Mouse (Mus musculus) layer of hippocampus, postnatal 36 days (tissue): ENCODE results near the gene Myh9. TPM values are rescaled to one million over a fixed set of nuclear protein-coding genes. Genes with fewer than 3 reads are reported as not detected.
A peak's percentile ranks its signal among the peaks of the same experiment; 100 is the strongest.

Experiments used
- DNase-seq, 2 experiments: peaks; one replicate each; pipeline ENCODE4 v3.0.0; 2022
- total RNA-seq, 2 experiments: library from RNA; stranded (reverse); gene quantifications; 2 replicates each; pipeline ENCODE4 v1.2.3; 2021

The Myh9 gene
- total RNA-seq, 2 experiments from 2014 or later, result 92.4 to 103 TPM

DNA sequence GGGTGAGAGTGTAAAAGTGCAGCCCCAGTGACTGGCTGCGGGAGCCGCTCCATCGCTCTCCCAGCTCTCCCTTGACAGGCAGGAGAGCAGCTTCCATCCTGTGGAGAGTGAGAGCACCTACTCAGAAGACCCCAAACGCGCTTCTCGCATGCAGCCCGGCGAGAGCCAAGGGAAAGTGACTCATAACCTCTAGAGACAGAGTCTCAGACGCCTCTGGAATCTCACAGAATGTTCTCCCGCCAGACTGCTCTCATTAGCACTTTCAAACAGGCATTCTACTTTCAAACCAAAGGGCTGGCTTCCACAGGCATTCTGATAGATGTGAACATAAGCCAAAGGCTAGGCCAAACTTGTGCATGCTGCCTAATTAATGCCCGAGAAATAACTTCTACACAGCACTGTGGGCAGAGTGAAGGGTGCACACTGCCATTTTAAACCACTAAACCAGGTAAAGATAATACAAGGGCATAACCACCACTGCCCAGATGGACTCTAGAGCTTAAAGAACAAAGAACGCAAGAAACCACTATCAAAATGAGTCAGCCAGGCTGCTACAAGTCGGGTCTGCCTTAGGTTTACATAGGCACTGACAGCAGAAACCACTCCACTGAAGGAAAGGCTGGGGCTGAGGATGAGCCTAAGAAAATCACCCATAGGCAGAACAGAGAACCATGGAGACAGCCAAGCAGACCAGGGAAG, 35.3 kb downstream of the Myh9 start:
- DNase-seq, result no peak

DNA sequence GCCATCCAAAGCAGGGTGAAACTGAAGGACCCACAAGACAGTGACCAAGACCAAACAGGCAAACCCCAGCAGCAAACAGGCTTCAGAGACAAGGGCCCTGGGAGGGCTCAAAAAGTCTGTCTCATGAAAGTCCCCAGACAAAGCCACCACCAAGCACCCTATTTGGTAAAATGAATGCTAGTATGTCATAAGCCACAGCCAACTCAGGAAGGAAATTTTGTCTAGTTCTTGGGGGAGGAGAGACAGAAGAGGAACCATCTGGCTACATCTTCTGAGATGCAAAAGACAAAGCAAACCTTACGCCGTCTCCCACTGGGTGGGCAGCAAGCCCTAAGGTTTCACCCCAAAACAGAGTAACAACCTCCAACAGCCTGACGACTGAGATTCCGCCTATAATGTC, 36.3 kb downstream of the Myh9 start:
- DNase-seq, result no peak

DNA sequence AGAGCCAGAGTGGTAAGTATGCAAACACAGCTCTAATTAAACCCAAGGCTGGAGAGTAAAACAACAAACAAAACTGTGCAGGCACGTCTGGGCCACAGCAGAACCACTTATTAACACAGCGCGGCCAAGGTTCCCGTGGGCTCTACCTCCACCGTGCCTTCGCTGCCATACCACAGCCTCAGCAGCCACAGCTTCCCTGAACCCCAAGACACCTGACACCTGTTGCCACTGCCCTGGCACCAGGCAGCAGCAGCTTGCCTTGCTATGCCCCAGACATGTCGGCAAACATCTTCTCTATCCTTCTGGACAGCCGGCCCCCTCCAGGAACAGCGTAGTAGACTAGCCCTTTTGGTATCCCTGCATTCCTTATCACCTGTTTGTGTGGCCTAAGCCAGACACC, 37.0 kb downstream of the Myh9 start:
- no peak for DNase-seq

DNA sequence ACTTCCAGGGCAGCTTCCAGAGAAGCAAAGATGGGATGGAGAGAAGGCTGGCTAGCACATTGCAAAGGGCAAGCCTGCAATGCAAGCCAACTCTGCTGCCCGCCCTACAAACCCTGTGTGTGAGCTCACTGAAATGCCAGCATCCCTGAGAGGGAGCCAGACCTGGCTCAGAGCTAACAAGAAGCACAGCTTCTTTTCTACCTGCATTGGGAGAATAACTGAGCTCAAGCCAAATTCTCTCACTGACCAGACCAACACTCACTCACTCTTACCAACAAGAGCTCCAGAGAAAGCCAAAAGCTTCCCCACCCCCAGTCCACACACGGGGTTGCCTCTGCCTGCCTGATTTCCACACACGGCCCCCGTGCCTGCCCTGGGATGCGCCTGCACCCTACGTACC, 37.5 kb downstream of the Myh9 start:
- DNase-seq, result no peak

DNA sequence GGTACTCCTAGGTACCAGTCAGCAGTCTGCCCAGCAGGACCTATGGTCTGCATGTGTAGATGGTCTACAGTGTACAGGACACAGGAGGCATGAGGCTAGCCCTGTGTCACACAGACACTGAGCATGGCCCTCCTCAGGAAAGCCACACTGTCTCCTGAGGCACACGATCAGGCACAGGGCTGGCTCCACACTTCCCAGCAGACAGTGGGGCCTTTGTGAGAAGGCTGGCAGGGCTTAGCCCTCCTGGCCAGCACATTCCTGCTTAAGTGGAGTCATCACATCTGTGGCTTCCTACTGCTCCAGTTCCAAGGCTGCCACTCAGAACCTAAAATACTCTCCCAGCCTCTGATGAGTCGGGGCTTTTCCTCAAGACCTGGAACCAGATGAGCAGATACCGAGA, 38.2 kb downstream of the Myh9 start:
- no peak for DNase-seq

DNA sequence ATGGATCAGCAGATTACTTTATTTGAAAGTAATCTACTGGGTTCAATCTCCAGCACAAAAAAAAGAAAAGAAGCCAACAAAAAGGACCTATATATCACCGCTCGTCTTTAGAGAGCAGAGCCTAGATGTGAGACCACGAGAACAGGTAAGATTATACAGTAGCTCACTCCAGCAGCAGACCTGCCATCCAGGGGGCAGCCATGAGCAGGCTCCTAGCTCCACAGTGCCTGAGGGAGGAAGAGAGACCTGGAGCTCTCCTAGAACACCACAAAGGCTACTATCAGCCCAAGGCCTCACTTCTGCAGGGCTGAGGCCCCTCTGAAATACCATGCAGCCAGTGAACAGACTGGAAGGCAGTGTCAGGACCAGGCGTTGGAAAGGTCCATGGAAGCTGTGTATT, 39.0 kb downstream of the Myh9 start:
- DNase-seq, result no peak

DNA sequence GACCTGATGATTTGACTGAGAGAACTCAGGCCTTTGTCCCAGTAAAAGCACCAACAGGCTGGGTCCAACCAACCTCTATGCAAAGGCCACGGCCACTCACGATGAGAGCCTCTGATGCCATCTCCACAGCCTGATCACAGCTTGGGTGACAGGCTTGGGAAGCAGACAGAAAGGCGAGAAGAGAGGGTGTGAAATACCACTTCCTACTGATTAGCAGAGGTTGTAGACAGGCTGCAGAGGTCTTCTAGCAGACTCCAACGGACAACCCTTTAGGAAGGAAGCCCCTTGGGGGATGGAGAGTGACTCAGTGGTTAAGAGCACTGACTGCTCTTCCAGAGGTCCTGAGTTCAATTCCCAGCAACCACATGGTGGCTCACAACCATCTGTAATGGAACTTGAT, 40.8 kb downstream of the Myh9 start:
- no peak for DNase-seq

DNA sequence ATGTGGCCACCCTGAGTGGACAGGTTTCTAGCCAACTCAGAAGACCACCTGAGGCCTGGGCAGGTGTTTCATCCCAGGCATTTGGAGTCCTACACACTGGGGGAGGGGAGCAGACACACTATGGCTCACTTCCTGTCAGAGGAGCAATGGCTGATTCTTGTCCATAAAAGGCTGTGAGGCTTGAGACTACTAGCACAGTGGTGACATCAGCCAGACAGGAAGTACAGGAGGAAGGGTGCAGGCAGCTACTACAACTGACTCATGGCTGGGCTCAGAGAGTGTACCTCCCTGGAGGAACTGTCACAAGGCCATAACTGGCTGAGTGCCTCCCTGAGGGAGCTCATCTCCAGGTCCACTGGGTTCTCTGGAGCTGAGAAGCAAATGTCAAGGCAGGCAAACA, 41.5 kb downstream of the Myh9 start:
- DNase-seq, result no peak

DNA sequence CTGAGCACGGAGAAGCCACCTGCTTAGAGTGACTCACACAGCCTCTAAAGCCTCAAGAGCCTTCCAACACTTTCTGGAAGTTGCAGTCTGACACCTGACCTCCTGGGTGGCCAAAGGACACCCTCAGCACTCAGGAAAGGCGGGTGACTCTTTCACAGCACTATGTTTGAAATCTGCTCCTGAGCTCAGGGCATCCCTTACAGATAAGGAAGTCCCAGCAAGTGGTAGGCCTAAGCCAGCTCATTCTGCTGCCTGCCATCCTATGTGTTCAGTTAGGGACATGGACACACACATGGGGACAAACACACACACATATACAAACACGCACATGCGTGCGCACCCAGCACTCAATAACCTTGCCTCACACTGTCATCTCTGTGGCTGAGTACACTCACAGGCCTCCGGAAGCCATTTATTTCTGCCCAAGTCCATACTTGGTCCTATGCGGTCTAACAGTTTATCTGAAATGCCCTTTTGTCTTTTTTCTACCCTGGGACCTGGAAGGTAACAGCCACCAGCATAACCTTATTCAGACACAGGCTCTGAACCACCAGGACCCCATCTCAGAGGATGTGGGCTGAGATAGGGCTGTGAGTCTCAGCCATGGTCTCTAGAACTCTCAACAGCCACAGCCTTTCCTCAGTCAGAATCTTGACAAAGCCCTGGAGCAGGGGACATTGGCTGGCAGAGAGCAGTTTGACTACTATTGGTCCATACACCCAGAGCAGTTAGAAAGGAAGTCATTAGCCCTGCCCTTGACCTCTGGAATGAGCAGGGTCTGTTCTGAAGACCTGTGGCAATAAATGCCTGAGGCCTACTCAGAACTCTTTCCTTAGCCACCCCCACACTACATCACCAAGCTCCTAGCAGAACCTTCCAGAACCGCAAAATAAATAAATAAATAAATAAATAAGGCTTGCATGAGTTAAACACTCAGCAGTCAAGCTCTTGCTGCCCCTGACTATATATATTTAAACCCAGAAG, 42.2 kb downstream of the Myh9 start:
- no peak for DNase-seq

DNA sequence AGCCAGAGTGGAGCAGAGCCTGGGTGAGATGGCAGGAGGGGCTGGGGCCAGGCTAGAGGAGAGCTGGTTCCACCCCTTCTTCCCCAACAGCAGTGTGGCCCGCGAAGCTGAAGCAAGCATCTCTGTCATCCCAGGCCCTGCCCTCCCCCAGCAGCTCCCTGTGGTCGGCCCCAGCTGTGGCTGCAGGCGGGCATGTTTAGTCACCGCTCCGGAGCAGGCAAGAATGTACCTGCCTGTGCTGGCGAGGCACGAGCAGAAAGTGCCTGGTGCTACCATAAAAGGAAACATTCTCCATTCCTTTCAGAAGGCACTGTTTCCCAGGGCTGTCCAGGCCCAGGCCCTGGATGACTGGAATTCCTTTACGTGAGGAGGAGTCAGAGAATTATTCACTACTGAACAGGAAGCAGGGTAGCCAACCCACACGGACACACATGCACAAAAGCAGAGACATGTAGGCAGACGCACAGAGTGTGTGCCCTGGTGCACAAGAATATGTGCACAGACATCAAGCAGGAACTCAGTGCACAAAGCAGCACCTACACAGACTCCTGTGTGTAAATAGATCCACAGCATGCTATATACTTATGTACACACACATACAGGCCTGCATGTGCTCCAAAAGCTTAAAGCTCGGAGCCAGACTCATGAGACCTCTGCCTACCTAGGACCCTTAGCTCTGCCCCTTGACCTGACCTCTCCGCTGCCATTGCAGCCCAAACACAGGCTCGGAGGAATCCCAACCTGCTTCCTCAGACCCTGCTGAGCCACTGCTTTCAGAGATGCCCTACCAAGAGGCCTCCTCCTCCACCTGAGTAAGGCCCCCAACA, 43.1 kb downstream of the Myh9 start:
- no peak for DNase-seq

DNA sequence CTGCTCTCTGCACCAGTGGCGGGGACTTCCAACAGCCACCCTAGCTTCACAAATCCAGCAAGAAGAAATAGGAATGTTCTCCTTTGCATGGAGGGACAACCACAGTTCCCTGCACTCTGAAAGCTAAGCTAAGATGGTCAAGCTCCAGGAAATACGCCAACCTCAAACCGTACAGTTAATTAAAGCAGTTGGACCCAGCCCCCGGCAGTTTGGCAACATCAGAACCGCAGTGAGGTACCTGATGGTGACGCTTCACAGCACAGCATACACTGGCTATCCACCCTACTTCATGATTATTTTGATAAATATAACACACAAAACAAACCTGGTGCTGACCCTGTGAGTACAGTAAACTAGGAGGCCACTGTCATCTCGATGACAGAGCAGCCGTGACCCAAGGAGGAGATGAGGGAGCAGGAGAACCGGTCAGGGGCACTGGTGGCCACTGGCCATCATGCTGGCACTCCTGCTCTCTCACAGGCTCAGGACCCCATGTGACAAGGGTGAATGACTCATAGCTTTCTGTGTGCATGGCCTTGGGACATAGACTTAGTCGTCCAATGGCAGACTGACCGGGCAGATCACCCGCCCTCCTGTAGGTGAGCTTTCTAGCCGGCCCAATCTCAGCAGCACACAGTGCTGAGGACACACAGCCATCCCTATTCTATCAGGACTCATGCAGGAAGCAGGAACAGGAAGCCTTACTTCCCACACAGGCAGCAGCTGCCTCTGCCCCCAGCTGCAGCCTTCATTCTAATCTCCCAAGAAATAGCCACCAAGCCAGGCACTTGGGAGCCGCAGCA, 44.2 kb downstream of the Myh9 start:
- no peak for DNase-seq

DNA sequence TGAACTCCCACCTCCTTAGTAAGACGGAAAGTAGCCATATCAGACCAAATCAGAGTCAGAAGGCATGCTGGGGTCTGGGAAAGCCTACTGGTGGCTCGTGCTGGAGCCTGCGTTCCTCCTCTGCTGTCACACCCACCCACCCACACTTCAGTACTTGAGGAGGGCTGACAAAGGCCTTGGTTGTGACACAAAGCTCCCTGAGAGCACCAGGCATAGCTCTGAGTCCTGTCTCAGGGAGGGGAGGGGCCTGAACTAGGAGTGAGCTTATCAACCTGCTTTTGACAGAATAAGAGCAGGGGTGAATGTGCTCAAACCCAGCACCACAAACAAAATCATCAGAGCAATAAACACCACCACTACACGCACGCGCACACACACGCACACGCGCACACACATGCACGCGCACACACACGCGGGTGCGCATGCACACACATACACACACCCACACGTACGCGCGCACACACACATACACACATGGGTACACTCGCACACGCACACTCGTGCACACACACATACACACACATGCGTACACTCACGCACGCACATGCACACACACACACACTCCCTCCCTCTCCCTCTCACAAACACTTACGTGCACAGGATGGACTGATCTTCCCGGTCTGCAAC, 45.5 kb downstream of the Myh9 start:
- no peak for DNase-seq

DNA sequence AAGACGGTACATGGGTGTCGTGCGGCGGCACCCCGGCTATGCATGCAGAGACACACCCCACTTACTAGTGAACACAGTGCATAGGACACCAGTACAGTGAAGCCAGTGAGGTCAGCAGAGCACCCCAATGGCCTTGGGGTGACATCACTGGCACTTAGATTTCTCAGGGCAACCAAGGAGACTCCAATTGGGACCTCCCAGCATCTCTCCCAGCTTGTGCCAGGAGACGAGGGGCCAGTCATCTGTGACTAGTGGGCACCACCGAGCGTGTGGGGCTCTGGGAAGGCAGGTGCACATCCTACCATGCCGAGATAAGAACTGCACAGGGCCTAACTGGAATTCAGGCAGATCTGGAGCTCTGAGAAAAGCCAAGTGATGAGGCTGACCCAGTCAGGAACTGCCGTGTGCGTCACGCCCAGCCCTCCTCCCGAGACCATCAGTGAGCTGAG, 47.0 kb downstream of the Myh9 start:
- DNase-seq, result no peak

DNA sequence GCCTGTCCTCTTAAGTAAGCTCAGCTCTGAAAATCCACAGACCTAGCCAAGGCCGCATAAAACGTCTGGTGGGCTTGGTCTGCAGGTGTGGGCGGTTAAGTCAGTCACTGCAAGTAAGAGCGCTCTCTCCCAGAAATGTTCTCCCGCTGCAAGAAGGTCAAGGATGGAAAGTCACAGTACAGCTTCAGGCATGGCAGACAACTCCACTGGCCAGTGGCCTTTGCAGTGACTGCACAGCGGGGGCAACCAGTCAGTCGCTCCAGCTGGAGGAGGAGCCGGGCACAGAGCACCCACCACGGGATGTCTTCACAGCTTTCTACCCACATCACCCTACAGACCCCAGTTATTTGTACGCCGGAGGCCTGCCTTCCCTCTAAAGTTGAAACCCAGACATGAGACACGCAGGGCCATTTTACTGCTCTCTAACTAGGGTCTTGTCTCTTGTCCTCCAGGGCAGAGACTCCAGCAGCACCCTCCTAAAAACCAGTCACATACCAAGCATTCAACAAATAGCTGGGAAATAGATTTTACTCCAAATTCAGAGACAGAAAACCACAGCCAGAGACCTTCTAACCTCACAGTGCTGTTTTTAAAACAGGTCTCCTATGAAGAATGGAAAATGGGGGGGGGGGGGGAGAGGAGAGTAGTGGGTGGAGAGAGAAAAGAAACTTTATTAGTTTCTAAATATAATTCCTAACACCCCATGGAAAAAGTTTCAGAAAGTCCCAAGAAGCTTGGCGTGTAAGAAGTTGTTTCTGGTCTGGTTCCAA, 47.7 kb downstream of the Myh9 start:
- DNase-seq, result no peak

DNA sequence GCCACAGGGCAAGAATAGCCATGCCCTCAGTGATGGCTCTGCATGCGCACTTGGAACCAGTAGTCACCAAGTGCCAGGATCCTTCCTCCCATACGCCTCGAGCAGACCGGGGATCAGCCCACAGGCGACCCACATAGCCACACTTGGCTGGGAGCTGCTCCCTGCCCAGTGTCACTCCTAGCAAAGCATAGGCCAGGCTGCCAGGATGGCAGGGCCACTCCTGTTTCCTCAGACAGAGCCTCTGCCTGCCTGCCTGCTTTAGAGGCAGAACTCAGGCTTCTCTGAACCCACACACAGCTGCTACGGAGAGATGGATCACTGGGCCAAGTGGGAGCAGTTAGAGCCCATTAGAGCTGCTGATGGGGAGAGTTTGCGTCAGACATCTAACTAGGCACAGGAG, 48.4 kb downstream of the Myh9 start:
- peak; percentile 60 to 76 for DNase-seq

DNA sequence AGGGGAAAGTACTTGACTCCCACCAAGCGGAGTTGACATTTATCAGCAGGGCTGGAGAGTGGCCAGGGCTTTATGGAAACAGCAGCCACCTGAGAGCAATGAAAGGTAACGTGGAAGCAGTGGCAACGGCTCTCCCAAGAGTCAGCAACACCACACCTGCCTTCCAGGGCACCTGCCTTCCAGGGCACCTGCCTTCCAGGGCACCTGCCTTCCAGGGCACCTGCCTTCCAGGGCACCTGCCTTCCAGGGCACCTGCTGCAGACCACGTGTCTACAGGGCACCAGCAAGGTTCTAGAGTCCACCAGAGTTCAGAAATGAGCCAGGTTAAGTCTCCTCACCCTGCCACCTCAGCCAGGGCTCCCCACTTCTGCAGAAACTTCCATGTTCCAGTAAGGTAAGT, 48.9 kb downstream of the Myh9 start:
- no peak for DNase-seq

DNA sequence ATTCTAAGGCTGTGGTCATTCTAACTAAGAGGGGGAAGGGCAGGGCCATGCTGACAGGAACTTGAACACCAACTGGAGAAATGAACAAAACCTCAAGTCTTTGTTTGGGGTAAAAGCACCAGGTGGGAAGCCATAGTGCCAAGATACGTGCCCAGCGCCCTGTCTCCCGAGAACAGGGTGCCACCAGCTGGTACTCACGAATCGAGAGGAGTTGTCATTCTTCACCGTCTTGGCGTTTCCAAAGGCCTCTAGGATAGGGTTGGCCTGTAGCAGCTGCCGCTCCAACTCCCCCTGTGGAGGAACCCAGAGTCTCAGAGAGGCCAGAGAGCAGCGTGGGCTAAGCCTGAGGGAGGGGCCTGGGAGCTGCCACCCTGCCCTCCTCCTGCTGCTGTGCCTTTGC, 49.9 kb downstream of the Myh9 start:
- DNase-seq, result no peak

DNA sequence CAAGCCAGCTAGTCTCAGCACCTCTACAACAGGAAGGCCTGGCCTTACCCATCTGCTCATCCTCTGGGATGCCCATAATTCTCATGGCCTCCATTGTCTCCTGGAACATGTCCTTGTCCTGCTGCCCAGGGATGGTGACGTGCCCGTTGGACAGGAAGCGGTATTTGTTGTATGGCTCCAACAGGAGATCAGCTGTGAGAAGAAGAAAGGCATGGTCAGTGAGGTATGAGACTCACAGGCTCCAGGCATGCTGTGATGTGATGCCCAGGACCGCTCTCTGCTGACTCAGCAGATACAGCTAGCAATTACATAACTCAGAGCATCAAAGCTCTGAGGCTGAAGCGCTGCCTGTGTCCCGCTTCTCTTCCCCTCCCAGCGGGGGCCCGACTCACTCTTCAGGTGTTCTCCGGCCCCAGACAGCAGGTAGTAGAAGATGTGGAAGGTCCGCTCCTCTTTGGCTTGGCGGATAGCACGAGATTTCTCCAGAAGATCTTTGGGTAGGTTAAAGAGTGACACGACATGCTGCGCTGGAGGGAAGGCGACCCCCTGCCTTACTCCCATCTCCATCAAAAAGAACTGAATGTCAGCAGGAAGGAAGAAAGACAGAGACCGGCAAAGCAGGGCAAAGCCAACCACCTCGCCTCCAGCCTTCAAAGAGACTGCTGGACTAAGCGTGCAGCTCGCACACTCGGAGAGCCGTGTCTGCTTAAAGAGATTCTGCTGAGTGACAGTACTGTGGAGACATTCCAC, 51.1 kb downstream of the Myh9 start:
- DNase-seq, result no peak

DNA sequence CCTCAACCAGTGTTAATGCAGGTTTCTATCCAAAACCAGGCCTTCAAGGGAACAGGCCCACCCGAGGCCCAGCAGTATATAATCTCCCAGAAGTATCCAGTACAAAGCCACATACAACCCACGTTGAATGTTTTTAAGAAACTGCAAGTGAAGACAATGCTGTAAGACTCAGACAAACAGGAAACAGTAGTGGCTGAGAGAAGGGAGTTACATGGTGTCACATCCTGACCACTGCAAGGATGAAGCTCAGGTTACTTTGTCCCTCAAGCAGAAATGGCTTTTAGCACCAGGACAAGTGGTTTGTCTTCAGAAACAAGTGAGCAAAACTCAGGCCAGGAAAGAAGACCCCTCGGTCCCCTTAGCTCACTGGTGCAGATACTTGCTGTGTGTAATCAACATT, 52.8 kb downstream of the Myh9 start:
- DNase-seq, result no peak

DNA sequence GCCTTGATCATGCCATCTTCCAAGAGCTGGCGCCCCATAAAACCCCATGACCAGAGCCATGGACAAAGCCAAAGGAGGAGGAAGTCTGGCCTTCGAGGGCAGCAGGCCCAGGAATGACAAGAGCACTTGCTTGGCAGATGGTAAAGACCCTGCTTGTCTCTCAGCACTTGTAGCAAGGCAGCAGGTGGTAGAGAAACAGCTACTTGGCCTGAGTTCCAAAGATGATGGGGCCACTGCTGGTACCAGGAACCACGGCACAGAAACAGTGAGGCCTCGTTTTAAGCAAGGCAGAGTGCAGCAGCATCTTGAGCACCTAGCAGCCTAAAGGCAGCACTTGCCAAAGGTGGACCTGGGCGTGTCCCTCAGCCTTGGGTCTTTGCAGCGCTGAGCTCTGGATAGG, 53.6 kb downstream of the Myh9 start:
- DNase-seq, result no peak
